Mouse (Mus musculus) embryo, embryonic 11 days (tissue): ENCODE results near the gene Csnk1g1.

ENCODE experiments used
- DNase-seq: peaks from one replicate; pipeline ENCODE4 v3.0.0-alpha.2; 2015

The Csnk1g1 gene

DNA sequence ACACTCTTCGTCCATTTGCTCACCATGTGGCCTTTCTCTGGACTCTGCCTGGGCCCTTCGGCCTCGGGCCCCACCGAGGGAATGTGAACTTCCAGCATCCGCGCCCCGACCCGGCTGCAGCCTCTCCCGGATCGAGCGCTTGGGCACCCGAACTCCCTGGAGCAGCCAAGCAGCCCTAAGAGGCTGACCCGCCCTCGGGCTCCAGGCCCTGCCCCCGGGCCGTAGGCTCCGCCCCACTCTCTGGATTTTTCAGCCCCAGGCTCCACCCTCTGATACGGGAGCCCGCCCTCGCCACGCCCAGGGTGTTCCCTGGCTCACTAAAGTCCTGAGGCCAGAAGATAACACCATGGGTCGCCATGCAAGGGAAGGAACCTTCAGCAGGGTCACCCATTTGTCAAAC is 160.9 kb downstream of the Csnk1g1 start, which contains the start of gene Snx22:
TSS of gene Snx22 (minus strand) at position 137 of the 400 bp plus-strand sequence.
- peak; percentile 89 for DNase-seq

DNA sequence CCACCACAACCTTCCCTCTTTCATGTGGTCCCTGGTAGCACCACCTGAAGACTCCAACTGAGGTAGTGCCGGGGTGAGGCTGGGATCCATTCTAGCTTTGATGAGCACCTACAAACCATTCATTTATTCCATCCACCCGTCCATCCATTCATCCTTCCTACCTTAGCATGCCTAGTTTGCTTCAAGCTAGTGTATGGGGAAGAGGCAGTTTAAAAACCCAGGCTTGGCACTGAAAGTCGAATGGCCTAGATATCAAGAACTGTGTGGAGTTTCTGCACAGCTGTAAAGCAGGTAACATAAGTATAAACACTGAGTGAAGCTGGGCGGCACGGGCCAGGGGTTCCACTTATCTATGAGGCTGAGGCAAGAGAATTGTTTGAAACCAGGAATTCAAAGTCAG is 161.4 kb downstream of the Csnk1g1 start:
- DNase-seq = no peak

DNA sequence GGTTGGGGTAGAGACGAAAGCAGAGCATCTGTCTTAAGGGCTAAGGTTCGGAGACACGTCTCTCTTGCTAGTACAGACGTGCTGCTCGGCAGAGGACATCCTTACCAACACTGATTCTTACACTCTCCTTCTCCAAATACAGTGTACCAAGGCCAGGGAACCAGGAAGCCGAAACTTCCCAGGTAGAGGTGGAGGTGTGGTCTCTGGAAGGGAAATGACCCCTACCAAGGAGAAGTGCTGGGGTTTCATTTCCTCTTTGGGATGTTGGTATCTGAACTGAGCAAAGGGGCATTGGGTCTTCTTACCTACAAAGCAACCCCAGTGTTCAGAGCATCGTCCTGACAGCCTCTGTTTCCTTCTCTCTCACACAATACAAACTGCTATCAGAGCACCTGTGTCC is 164.0 kb downstream of the Csnk1g1 start:
- no peak for DNase-seq

DNA sequence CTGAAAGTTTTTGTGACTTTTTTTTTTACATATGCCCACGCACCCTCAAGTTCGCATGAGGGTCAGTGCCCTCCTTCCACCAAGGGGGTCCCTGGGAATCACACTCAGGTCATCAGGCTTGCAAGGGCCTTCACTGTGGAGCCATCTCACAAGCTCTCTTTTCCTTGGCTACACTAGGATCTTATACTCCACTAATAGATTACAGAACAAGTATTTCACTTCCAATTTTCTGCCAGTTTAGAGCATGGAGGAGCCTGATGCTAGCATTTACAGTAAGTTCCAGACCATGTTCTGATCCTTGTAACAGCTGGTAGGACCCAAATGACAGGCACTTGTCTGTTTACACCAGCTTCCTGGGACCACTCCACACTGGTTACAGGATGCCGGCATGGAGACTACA is 169.3 kb downstream of the Csnk1g1 start:
- no peak for DNase-seq

DNA sequence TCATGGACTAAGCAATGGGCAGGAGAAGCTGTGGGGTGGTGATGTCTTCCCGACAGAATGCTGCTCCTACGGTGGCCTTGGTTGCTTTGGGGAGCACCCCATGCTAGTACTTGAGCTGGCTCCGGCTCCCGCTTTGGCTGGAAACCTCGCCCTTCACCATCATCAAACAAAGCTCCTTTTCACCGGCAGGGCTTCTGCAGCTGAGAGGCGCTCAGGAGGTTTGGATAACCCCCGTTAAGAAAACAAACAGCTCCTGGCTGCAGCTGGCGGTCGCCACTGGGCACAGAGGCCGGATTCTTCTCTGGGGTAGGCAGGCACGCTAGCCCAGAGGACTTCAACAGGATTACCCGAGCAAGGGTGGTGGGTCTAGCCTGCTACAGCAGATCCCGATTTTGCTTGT is 169.8 kb downstream of the Csnk1g1 start:
- DNase-seq = peak; percentile 62

DNA sequence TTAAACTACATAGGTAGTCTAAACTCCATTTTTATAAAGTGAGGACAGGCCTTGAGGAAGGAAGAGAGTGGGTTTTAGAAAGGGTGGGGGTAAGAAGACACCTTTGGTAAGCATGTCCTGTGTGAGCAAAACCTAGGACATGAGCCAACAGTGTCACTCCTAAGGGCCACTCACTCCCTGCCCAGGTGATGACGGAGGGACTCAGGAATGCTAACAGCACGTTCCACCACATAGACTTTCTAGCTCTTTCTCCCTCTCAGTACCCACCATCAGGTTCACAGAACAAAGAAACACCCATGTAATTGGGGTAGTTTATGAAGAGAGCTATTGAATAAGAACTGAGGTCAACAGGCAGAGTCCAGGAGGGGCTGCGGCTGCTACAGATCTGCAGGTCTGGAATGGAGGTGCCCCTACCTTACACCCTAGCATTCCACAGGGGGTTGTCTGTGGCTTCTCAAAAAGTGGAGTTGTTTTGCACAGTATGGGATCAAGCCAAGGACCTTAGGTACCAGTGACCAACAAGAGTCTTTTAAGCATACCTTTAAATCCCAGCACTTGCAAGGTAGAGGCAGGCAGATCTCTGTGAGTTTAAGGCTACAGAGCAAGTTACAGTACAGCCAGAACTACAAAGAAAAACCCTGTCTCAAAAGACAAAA is 172.2 kb downstream of the Csnk1g1 start:
- no peak for DNase-seq

GRCm38 (mm10) chr9:66081999-66082398 is 173.3 kb downstream of the Csnk1g1 start:
- DNase-seq = no peak

GRCm38 (mm10) chr9:66084171-66084570 is 175.4 kb downstream of the Csnk1g1 start:
- DNase-seq = no peak

DNA sequence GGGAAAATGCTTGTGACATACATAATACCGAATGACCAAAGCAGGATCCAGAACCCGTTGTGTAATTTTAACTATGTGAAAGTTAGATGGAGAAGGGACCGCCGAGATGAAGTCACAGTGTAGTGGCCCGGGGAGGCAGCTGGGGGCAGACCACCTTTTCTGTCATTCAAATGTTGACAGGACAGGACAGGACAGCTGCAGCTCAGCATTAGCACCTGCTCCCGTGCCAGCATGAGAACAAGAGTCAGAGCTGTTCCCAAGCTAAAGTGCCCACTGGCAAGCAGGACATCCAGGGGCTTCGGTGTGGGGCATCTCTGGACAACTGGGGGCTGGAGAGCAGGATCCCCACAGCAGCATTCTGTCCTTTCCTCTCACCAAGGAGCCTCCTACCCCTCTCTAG is 178.3 kb downstream of the Csnk1g1 start:
- DNase-seq = no peak

DNA sequence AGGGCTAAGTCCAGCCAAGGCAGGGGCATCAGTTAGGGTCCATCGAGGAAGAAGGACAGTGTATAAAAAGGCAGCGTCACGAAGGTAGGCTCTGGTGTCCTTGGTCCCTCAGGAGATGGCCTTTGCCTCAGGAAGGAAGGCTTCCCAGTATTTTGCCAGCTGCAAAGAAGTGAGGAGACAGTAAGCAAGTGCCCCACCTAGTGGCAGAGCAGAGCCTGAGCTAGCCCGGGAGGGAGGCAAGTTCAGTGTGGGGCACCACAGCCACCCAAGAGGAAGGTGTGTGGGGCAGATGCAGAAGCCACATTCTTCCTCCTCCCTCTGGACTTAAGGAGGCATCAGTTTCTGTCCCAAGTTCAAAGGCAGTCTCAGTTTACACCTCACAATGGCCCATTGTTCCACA is 179.7 kb downstream of the Csnk1g1 start:
- peak; percentile 76 for DNase-seq

- no peak for DNase-seq
Measured at GRCm38 (mm10) chr9:66090593-66091244, 182.0 kb downstream of the Csnk1g1 start.

- DNase-seq = no peak
Measured at GRCm38 (mm10) chr9:66091327-66092231, 182.9 kb downstream of the Csnk1g1 start.

DNA sequence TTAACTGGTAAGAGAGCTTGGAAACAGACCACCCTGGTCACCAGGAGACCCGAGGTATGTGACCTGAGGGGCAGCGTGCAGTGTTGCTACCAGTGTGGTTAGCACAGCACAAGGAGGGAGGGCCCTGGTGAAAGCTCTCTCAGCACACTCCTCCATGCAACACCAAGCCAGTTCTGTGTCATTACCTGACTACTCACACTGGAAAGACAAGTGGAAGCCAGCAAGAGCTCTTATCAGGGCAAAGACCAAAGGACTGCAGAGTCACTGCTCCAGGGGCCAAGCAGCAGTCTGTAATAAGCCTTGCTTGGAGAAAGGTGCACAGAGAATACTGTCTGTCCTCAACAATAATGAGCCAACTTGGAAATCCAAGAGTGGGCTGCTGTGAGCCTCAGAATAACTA is 183.9 kb downstream of the Csnk1g1 start:
- no peak for DNase-seq
